Mouse (Mus musculus): ENCODE measurements around the gene Camk2n2. TPM values are rescaled to one million over a fixed set of nuclear protein-coding genes. Genes with fewer than 3 reads are reported as not detected.

Camk2n2 gene
- polyA plus RNA-seq, 1 experiment from 2014 or later, result 5.3 TPM

DNA sequence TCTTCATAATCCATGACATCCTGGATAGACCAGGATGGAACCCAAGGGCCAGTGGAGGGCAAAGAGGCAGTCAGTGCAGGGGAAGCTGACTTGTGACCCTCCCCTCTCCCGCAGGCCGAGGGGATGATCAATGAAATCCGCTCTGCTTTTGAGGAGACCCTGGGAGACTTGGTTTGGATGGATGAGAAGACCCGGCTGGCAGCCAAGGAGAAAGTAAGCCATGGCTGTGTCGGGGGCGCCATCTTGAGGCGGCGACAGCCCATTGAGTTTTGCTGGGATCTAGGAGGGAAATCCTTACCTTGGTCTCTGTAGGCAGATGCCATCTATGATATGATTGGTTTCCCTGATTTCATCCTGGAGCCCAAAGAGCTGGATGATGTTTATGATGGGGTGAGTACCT lies 21.1 kb upstream of the Camk2n2 start:
- Histone ChIP-seq H3K4me3 (ENCODE audit: low read depth, low read length) (no peak overlapping the region), H3K9me3 (ENCODE audit: control insufficient read depth, low read length) (no peaks in the 10 kb centered on the region), H3K36me3 (ENCODE audit: control insufficient read depth, insufficient read depth, low read length) (no peaks in the 10 kb centered on the region), H3K4me2 (ENCODE audit: low read depth, low read length, severe bottlenecking) (no peak overlapping the region), H3K27ac (ENCODE audit: low read depth, low read length) (no peak overlapping the region), H3K4me1 (replicated peaks; ENCODE audit: control insufficient read depth, insufficient read depth, low read length) (0 out of 2 replicates have a peak, but pooled peaks cover 2% of the 10 kb centered on the region), H3K27me3 (ENCODE audit: control insufficient read depth, insufficient read depth, low read length) (no peaks in the 10 kb centered on the region), H3K9ac (ENCODE audit: low read length) (no peak overlapping the region)
- DNase-seq (ENCODE audit: low spot score), result peak; percentile 85
- peak; percentile 44; the same call in 1 of the 2 replicates for ATAC-seq (replicated peaks; ENCODE audit: low FRiP score)
- 2% methylated on average over 8 of the region's 8 CpGs for WGBS

DNA sequence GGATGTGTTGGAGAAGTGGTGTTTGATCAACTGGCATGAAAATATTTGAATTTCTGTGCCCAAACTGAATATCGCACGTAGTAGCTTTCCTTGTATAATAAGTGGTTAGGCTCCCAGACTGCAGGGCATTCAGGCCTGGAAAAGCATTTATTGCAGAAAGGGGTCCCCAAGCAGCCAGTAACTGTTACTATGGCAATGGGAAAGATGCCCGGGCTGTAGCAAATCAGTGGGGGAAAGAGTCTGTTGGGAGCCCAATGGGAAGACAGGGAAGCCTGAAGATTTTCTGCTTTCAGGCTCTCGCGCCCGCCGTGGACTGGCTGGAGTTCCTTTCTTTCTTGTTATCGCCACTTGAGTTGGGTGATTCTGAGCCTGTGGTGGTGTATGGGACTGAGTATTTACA lies 17.3 kb upstream of the Camk2n2 start:
- 0 out of 2 replicates have a peak, but pooled peaks cover 2% of the 10 kb centered on the region for H3K4me1 ChIP-seq (replicated peaks; ENCODE audit: control insufficient read depth, insufficient read depth, low read length)
- H3K9me3 ChIP-seq (ENCODE audit: control insufficient read depth, low read length), result no peaks in the 10 kb centered on the region
- no peak overlapping the region for H3K4me2 ChIP-seq (ENCODE audit: low read depth, low read length, severe bottlenecking)
- no peak overlapping the region for H3K27ac ChIP-seq (ENCODE audit: low read depth, low read length)
- no peak for DNase-seq (ENCODE audit: low spot score)
- WGBS, result 87% methylated on average over 8 of the region's 8 CpGs
- H3K9ac ChIP-seq (ENCODE audit: low read length), result no peak overlapping the region
- no peak for ATAC-seq (replicated peaks; ENCODE audit: low FRiP score)
- H3K36me3 ChIP-seq (ENCODE audit: control insufficient read depth, insufficient read depth, low read length), result no peaks in the 10 kb centered on the region
- no peak overlapping the region for H3K4me3 ChIP-seq (ENCODE audit: low read depth, low read length)
- H3K27me3 ChIP-seq (ENCODE audit: control insufficient read depth, insufficient read depth, low read length), result no peaks in the 10 kb centered on the region

DNA sequence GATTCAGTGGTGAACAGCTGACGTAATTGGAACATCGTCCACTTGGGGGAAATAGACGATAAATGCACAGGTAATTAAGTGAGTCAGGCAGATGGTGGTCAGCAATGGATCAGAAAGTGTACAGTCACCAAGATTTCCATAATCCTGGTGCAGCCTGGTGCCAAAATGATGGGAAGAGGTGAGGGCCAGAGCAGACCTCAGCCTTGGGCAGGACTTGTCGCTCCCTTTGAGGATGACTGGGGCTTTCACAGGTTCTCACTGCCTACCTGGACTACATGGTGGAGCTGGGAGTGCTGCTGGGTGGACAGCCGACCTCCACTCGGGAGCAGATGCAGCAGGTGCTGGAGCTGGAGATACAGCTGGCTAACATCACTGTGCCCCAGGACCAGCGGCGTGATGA lies 16.3 kb upstream of the Camk2n2 start:
- DNase-seq (ENCODE audit: low spot score), result no peak
- 84% methylated on average over 8 of the region's 8 CpGs for WGBS

DNA sequence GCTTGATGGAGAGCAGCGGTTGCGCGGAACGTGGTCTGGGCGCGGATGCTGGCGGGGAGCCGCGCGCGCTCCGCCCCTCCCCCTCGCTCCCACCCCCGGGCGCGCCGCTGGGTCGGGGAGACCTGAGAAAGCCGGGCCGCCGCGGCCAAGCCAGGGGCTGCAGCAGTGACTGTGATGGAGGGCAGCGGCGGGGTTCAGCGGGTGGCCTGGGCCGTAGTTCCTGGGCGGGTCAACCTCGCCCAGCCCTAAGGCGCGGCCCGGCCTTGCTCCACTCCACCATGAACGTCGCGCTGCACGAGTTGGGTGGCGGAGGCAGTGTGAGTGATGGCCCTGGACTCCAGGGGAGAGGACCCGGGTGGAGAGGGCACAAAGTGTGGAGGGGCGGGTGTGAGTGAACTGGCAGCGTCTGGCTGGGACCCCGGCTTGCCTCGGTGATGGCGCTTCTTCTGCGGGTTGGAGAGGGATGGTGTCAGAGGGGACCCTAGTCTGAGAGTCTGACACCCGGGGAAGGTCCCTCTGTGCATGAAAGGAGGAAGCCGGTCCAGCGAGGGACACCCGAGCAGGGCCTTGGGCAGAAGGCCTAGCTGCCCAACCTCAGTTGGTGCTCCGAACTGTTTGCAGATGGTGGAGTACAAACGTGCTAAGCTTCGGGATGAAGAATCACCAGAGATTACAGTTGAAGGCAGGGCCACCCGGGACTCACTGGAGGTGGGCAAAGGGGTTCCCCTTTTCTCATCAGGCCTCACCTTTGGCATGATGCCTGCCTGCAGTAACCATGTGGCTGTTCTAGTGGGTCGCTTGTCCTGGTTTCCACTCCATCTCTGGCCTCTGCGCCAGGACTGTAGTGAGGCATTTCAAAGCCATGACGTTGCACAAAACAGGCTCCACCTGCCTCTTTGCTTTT lies 8.9 kb upstream of the Camk2n2 start, which contains the start of gene Ece2:
Gene Ece2 (plus strand): TSS at position 98 of the 904 bp plus-strand sequence.
- Histone ChIP-seq H3K9ac (ENCODE audit: low read length) (peak within 1 kb of the TSS; percentile 82), H3K27ac (ENCODE audit: low read depth, low read length) (no peak within 1 kb of the TSS), H3K9me3 (ENCODE audit: control insufficient read depth, low read length) (no peaks in the 10 kb centered on the region), H3K36me3 (ENCODE audit: control insufficient read depth, insufficient read depth, low read length) (no peaks in the 10 kb centered on the region), H3K4me2 (ENCODE audit: low read depth, low read length, severe bottlenecking) (peak within 1 kb of the TSS; percentile 96), H3K4me1 (replicated peaks; ENCODE audit: control insufficient read depth, insufficient read depth, low read length) (peaks cover 4% of the 10 kb centered on the region; the same call in 1 of the 2 replicates), H3K27me3 (ENCODE audit: control insufficient read depth, insufficient read depth, low read length) (no peaks in the 10 kb centered on the region; the same call in 1 of the 2 replicates), H3K4me3 (ENCODE audit: low read depth, low read length) (peak within 1 kb of the TSS; percentile 58)
- DNase-seq (ENCODE audit: low spot score) (peak; percentile 73), ATAC-seq (replicated peaks; ENCODE audit: low FRiP score) (peak; percentile 51)
- WGBS, result 7% methylated on average over 50 of the region's 54 CpGs

More for the DNA sequence above, 16.3 kb upstream of the Camk2n2 start:
- no peak for ATAC-seq (replicated peaks; ENCODE audit: low FRiP score)
- Histone ChIP-seq H3K4me1 (replicated peaks; ENCODE audit: control insufficient read depth, insufficient read depth, low read length) (0 out of 2 replicates have a peak, but pooled peaks cover 2% of the 10 kb centered on the region), H3K36me3 (ENCODE audit: control insufficient read depth, insufficient read depth, low read length) (no peaks in the 10 kb centered on the region), H3K27ac (ENCODE audit: low read depth, low read length) (no peak overlapping the region), H3K4me3 (ENCODE audit: low read depth, low read length) (no peak overlapping the region), H3K27me3 (ENCODE audit: control insufficient read depth, insufficient read depth, low read length) (no peaks in the 10 kb centered on the region), H3K9ac (ENCODE audit: low read length) (no peak overlapping the region), H3K4me2 (ENCODE audit: low read depth, low read length, severe bottlenecking) (no peak overlapping the region), H3K9me3 (ENCODE audit: control insufficient read depth, low read length) (no peaks in the 10 kb centered on the region)

DNA sequence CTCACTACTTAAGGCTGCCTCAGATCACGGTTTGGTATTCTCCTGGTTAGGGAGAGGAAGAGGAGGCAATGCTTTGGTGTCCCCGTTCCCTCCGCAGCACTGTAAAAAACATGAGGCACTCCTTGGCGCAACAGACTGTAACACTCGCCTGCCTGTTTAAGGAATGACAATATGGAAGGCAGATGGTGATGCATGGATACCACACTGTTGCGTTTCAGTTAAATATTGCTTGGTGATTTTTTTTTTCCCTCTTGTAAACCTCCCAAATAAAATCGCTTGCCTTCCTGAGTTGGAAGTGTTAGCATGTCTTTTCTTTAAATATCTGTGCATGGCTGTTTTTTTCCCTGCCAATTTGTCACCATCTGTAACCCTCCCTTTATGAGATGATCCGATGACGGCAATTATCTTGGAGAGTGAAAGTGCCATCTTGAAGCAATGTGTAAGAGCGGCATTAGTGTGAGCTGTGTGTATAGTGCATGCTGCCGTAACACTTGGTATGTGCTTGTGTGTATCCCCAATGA lies 7.8 kb upstream of the Camk2n2 start:
- Histone ChIP-seq H3K9ac (ENCODE audit: low read length) (no peak overlapping the region; the same call in 1 of the 2 replicates), H3K36me3 (ENCODE audit: control insufficient read depth, insufficient read depth, low read length) (no peaks in the 10 kb centered on the region), H3K27ac (ENCODE audit: low read depth, low read length) (no peak overlapping the region), H3K27me3 (ENCODE audit: control insufficient read depth, insufficient read depth, low read length) (no peaks in the 10 kb centered on the region; the same call in 1 of the 2 replicates), H3K4me3 (ENCODE audit: low read depth, low read length) (no peak overlapping the region), H3K4me1 (replicated peaks; ENCODE audit: control insufficient read depth, insufficient read depth, low read length) (peaks cover 4% of the 10 kb centered on the region; the same call in 1 of the 2 replicates), H3K9me3 (ENCODE audit: control insufficient read depth, low read length) (no peaks in the 10 kb centered on the region), H3K4me2 (ENCODE audit: low read depth, low read length, severe bottlenecking) (no peak overlapping the region)
- ATAC-seq (replicated peaks; ENCODE audit: low FRiP score) (no peak), DNase-seq (ENCODE audit: low spot score) (no peak)
- 58% methylated on average over 11 of the region's 11 CpGs for WGBS

DNA sequence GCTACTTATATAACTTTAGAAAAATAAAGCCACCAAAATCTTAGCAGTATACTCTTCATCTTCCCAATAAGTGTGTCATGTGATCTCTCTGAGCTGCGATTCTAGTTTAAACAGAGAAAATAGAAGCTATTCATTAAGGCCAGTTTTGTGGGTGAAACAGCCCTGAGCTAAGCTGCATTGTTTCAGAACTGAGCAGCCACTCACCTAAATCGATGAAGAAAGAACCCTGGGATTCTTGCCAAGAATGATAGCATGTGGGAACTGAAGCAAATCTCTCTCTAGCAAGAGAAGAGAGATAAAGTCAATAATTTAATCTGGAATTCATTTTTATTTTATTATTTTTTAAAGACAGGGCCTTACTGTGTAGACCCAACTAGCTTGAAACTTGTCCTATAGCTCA lies 2.1 kb upstream of the Camk2n2 start:
- H3K9ac ChIP-seq (ENCODE audit: low read length), result no peak overlapping the region
- peaks cover 6% of the 10 kb centered on the region; the same call in 1 of the 2 replicates for H3K27me3 ChIP-seq (ENCODE audit: control insufficient read depth, insufficient read depth, low read length)
- no peak overlapping the region for H3K4me3 ChIP-seq (ENCODE audit: low read depth, low read length)
- H3K36me3 ChIP-seq (ENCODE audit: control insufficient read depth, insufficient read depth, low read length), result no peaks in the 10 kb centered on the region
- no peak overlapping the region for H3K4me2 ChIP-seq (ENCODE audit: low read depth, low read length, severe bottlenecking)
- H3K4me1 ChIP-seq (replicated peaks; ENCODE audit: control insufficient read depth, insufficient read depth, low read length), result peaks cover 7% of the 10 kb centered on the region
- no peaks in the 10 kb centered on the region for H3K9me3 ChIP-seq (ENCODE audit: control insufficient read depth, low read length)
- 42% methylated on average over 2 of the region's 2 CpGs for WGBS
- no peak for DNase-seq (ENCODE audit: low spot score)
- H3K27ac ChIP-seq (ENCODE audit: low read depth, low read length), result no peak overlapping the region
- no peak for ATAC-seq (replicated peaks; ENCODE audit: low FRiP score)

DNA sequence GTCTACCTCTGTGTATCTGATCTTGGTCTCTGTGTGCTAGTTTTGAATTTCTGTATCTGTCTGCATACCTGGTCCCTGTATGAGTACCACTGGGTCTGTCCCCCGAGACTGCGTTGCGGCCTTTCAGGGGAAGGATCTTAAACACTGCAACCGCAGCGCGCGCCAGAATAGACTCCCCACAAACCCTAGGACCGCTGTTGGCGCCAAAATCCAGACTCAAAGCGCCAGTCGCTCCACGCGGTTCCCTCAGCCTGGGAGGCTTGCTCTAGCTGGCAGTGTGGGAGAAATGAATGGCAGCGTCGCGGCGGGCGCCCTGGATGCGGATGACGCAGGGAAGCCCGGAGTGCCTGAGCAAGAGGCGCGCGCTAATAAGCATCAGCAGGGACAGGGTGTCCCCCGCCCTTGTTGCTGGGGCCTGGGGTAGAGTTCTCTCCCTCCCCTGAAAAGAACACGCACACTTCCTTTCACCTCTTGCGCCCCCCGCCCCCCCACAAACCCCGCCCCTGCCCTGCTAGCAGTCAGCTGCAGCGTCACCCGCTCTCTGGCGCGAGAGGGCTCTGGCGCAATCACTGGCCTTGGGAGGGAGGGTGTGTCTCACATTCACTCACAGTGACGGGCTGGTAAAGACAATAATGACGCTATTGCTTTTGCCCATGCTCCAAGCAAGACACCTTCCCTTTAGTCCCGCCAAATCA lies 1.1 kb upstream of the Camk2n2 start:
- WGBS, result under 1% methylated on average over 37 of the region's 37 CpGs

DNA sequence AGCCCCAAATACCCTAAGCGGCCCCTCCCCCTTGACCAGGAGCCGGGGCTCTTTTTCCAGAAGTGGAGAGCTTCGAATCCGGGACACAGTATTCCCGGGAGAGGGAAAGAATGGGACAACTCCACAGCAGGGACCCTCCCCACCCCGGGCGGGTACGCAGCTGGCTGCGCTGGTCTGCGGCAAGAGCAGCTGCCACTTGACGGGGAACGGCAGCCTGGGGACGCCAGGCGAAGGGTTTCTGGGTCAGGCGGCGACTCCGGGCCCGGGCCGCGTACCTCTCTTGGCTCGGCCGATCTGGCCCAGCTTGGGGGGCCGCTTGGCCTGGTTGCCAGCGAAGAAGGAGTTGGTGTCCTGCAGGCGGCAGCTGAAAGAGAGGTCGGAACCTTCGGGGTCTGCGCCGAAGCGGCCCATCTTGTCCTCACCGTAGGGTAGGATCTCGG lies 316 bp downstream of the Camk2n2 start:
- peak overlapping the region; percentile 94 for H3K4me2 ChIP-seq (ENCODE audit: low read depth, low read length, severe bottlenecking)
- H3K4me3 ChIP-seq (ENCODE audit: low read depth, low read length), result peak overlapping the region; percentile 76
- H3K4me1 ChIP-seq (replicated peaks; ENCODE audit: control insufficient read depth, insufficient read depth, low read length), result peaks cover 7% of the 10 kb centered on the region
- H3K9ac ChIP-seq (ENCODE audit: low read length), result peak overlapping the region; percentile 91
- peaks cover 6% of the 10 kb centered on the region; the same call in 1 of the 2 replicates for H3K27me3 ChIP-seq (ENCODE audit: control insufficient read depth, insufficient read depth, low read length)
- under 1% methylated on average over 32 of the region's 32 CpGs for WGBS
- ATAC-seq (replicated peaks; ENCODE audit: low FRiP score) (peak; percentile 36), DNase-seq (ENCODE audit: low spot score) (no peak)
- peak overlapping the region; percentile 87 for H3K27ac ChIP-seq (ENCODE audit: low read depth, low read length)
- no peaks in the 10 kb centered on the region for H3K9me3 ChIP-seq (ENCODE audit: control insufficient read depth, low read length)
- no peaks in the 10 kb centered on the region for H3K36me3 ChIP-seq (ENCODE audit: control insufficient read depth, insufficient read depth, low read length)

More for the DNA sequence above, 1.1 kb upstream of the Camk2n2 start:
- Histone ChIP-seq H3K4me1 (replicated peaks; ENCODE audit: control insufficient read depth, insufficient read depth, low read length) (peaks cover 7% of the 10 kb centered on the region), H3K27ac (ENCODE audit: low read depth, low read length) (peak overlapping the region; percentile 87), H3K27me3 (ENCODE audit: control insufficient read depth, insufficient read depth, low read length) (peaks cover 6% of the 10 kb centered on the region; the same call in 1 of the 2 replicates), H3K36me3 (ENCODE audit: control insufficient read depth, insufficient read depth, low read length) (no peaks in the 10 kb centered on the region), H3K9me3 (ENCODE audit: control insufficient read depth, low read length) (no peaks in the 10 kb centered on the region), H3K4me3 (ENCODE audit: low read depth, low read length) (peak overlapping the region; percentile 76), H3K9ac (ENCODE audit: low read length) (peak overlapping the region; percentile 91), H3K4me2 (ENCODE audit: low read depth, low read length, severe bottlenecking) (peak overlapping the region; percentile 94)
- ATAC-seq (replicated peaks; ENCODE audit: low FRiP score), result peak; percentile 68
- peak; percentile 89 for DNase-seq (ENCODE audit: low spot score)

All from forebrain, embryonic 11.5 days (tissue).